Mouse (Mus musculus) midbrain, postnatal 0 days (tissue): ENCODE data around the gene Chrnb1. TPM values are rescaled to one million over a fixed set of nuclear protein-coding genes. Genes with fewer than 3 reads are reported as not detected.

Experiments used
- ATAC-seq: fragments of 200-750 bp; cut with Nextera tagmentation; 2 replicates; pipeline ENCODE4 v1.8.0; 2017; ENCODE audit warnings: moderate number of reproducible peaks, mild to moderate bottlenecking, moderate TSS enrichment, moderate library complexity; ENCODE audit not compliant: low FRiP score
- DNase-seq: peaks from one replicate; pipeline ENCODE4 v3.0.0-alpha.2; 2015; ENCODE audit warnings: low spot score
- H3K27ac ChIP-seq: fragments of 300-500 bp; sonication (generic); 2 replicates; pipeline ENCODE4 v1.5.1; 2014; ENCODE audit warnings: low read depth, mild to moderate bottlenecking, low read length, mixed read lengths
- H3K27me3 ChIP-seq: fragments of 300-500 bp; sonication (generic); 2 replicates; pipeline ENCODE4 v1.6.1; 2014; ENCODE audit warnings: low read length, control low read depth, mixed read lengths; ENCODE audit not compliant: insufficient read depth
- H3K36me3 ChIP-seq: fragments of 300-500 bp; sonication (generic); 2 replicates; pipeline ENCODE4 v1.6.1; 2014; ENCODE audit warnings: low read length, control low read depth, mixed read lengths; ENCODE audit not compliant: insufficient read depth
- H3K4me1 ChIP-seq: fragments of 300-500 bp; sonication (generic); 2 replicates; pipeline ENCODE4 v1.6.1; 2014; ENCODE audit warnings: mild to moderate bottlenecking, control low read depth, antibody characterized with exemption, low read length, mixed read lengths; ENCODE audit not compliant: insufficient read depth
- H3K4me2 ChIP-seq: fragments of 300-500 bp; sonication (generic); 2 replicates; pipeline ENCODE4 v1.6.1; 2014; ENCODE audit warnings: low read depth, mild to moderate bottlenecking, low read length, mixed read lengths; ENCODE audit not compliant: poor library complexity, severe bottlenecking
- H3K4me3 ChIP-seq: fragments of 300-500 bp; sonication (generic); 2 replicates; pipeline ENCODE4 v1.5.1; 2014; ENCODE audit warnings: low read depth, mild to moderate bottlenecking, low read length, moderate library complexity
- H3K9ac ChIP-seq: fragments of 300-500 bp; sonication (generic); replicated peaks from 2 replicates; pipeline ENCODE4 v1.6.1; 2014; ENCODE audit warnings: mild to moderate bottlenecking, low read length, moderate library complexity, mixed read lengths; ENCODE audit not compliant: poor library complexity, severe bottlenecking
- H3K9me3 ChIP-seq: fragments of 300-500 bp; sonication (generic); 2 replicates; pipeline ENCODE4 v1.6.1; 2016; ENCODE audit warnings: low read length, control low read depth
- CTCF ChIP-seq: IDR thresholded peaks from 2 replicates; pipeline ENCODE4 v1.5.1; 2016; ENCODE audit warnings: antibody characterized with exemption, mild to moderate bottlenecking
- WGBS: fragments of 180-500 bp; shearing (Covaris S2); extraction: QIAGEN DNeasy Blood & Tissue Kit; methylation state at CpG from one replicate; pipeline ENCODE4 v1.1.7; 2014; 5-methylcytosine and 5-hydroxymethylcytosine counted together
- polyA plus RNA-seq: library from polyadenylated mRNA; unstranded; fragments of >200 nt; fragmentation: Nextera tagmentation; extraction: Ambion mirVana; gene quantifications from 2 replicates; pipeline ENCODE4 v1.2.1, GENCODE M21; 2015
- total RNA-seq: library from RNA; depleted of rRNA; stranded (reverse); fragments of >200 nt; gene quantifications from 2 replicates; pipeline ENCODE4 v1.2.3, GENCODE M21; 2014

Gene Chrnb1
- total and polyA plus RNA-seq, 2 experiments from 2014 or later: 1.1 to 1.5 TPM

DNA sequence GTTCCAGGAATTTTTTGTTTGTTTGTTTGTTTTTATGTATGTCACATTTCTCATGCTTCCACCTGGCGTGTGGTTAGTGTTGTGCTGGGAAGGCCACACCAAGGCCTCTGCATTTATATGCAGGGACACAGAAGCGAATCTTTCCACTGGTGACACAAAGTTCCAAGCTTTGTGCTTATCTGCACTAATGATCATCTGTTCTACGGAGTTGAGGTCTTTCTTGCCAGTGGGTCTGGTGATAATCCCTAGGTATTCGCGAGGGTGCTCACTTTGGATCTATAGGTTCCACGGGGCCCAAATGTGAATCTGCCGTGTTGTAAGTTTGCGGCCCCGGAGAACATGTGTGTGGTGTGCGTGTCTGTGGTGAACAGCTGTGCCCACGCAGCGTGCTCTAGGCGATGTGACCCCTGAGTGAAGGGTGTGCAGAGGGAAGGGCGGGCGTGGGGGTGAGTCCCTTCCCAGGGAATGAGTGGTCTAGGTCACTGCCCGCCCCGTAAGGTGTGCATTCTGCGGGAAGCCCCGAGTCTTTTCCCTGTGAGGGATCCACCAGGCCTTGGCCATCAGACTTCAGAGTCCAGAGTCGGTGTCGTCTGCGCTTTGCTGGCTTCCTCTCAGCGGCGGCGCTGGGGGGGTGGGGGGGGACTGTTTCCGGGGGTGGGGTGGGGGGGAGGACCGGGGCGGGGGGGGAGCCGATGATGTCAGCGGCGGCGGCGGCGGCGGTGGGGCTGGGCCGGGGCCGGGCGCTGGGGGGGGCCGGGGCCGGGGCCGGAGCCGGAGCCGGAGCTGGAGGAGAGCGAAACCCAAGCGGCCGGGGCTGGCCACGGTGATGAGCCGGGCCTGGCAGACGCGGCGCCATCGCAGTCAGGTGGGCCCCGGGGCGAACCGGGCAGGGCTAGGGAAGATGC is 30.3 kb downstream of the Chrnb1 start, which contains the start of gene Zbtb4:
Zbtb4 (plus strand) TSS at position 692 of the 905 bp plus-strand sequence.
- peak within 1 kb of the TSS; percentile 71 for H3K4me2 ChIP-seq
- ATAC-seq (peak; percentile 64), DNase-seq (peak; percentile 35)
- WGBS: 18% methylated on average over 34 of the region's 55 CpGs
- peak within 1 kb of the TSS; percentile 90 for H3K27ac ChIP-seq
- H3K27me3 ChIP-seq: no peaks in the 10 kb centered on the region
- H3K9ac ChIP-seq: peak within 1 kb of the TSS; percentile 100
- peaks cover 13% of the 10 kb centered on the region for H3K4me1 ChIP-seq
- peak within 1 kb of the TSS; percentile 90 for H3K4me3 ChIP-seq
- TF ChIP-seq CTCF: no peak
- no peaks in the 10 kb centered on the region for H3K36me3 ChIP-seq
- H3K9me3 ChIP-seq: no peaks in the 10 kb centered on the region

DNA sequence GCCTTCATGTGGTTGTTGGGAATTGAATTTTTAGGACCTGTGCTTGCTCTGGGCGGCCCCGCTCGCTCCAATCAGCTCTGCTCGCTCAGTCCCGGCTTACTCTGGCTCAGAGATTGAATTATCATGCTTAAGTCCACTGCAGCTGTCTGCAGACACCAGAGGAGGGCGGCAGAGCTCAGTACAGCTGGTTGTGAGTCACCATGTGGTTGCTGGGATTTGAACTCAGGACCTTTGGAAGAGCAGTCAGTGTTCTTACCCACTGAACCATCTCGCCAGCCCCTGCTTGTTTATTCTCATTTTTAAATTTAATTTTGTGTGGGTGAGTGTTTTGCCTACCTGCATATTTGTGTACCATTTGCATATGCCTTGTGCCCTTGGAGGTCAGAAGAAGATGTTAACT is 32.2 kb downstream of the Chrnb1 start:
- Histone ChIP-seq H3K9ac (no peak overlapping the region), H3K4me1 (peaks cover 20% of the 10 kb centered on the region), H3K27me3 (no peaks in the 10 kb centered on the region), H3K9me3 (no peaks in the 10 kb centered on the region), H3K36me3 (no peaks in the 10 kb centered on the region), H3K4me3 (no peak overlapping the region), H3K27ac (no peak overlapping the region), H3K4me2 (no peak overlapping the region)
- 72% methylated on average over 7 of the region's 7 CpGs for WGBS
- ATAC-seq: no peak
- no peak for DNase-seq
- peak; percentile 36 for TF ChIP-seq CTCF

DNA sequence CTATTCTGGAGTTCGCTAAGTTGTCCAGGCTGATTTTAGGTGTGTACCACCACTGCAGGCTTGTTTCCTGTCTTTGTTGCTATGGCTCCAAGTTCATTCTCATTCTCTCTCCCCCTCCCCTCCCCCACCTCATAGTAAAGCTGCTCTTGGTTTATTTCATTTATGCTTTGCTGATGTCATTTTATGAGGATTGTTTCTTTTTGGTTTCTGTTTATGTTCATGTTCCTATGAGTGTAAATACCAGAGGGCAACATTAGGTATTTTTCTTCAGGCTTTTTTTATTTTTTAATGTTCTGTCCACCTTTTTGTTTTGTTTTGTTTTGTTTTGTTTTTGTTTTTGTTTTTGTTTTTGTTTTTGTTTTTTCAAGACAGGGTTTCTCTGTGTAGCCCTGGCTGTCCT is 33.9 kb downstream of the Chrnb1 start, which contains the start of gene Slc35g3:
Slc35g3 (minus strand) TSS at position 101 of the 400 bp plus-strand sequence.
- WGBS: 63% methylated on average over 1 of the region's 1 CpGs
- DNase-seq: no peak
- Histone ChIP-seq H3K27ac (peak within 1 kb of the TSS; percentile 99; the same call in 1 of the 2 replicates), H3K9ac (no peak within 1 kb of the TSS), H3K36me3 (no peaks in the 10 kb centered on the region), H3K4me3 (no peak within 1 kb of the TSS), H3K27me3 (no peaks in the 10 kb centered on the region), H3K4me2 (no peak within 1 kb of the TSS), H3K4me1 (peaks cover 19% of the 10 kb centered on the region; the same call in 1 of the 2 replicates), H3K9me3 (no peaks in the 10 kb centered on the region)
- no peak for TF ChIP-seq CTCF
- no peak for ATAC-seq

DNA sequence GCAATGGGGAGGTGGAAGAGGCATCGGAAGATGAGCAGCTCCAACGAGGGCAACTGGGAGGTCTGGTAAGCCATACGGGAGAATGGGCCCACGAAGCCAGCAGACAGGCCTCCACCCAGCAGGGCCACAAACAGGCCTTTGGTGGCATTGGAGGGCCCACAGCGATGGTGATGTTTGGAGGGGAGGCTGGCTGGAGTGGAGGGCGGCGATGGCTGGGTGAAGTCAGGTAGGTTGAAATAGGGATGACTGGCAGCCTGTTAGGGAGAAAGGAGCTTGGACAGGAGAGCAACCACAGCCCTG is 34.9 kb downstream of the Chrnb1 start:
- peaks cover 16% of the 10 kb centered on the region; the same call in 1 of the 2 replicates for H3K4me1 ChIP-seq
- DNase-seq (no peak), ATAC-seq (no peak)
- peak overlapping the region; percentile 99; the same call in 1 of the 2 replicates for H3K27ac ChIP-seq
- H3K36me3 ChIP-seq: no peaks in the 10 kb centered on the region
- no peak overlapping the region for H3K9ac ChIP-seq
- no peaks in the 10 kb centered on the region for H3K27me3 ChIP-seq
- H3K9me3 ChIP-seq: no peaks in the 10 kb centered on the region
- H3K4me3 ChIP-seq: no peak overlapping the region
- WGBS: 87% methylated on average over 7 of the region's 7 CpGs
- H3K4me2 ChIP-seq: no peak overlapping the region
- no peak for TF ChIP-seq CTCF

DNA sequence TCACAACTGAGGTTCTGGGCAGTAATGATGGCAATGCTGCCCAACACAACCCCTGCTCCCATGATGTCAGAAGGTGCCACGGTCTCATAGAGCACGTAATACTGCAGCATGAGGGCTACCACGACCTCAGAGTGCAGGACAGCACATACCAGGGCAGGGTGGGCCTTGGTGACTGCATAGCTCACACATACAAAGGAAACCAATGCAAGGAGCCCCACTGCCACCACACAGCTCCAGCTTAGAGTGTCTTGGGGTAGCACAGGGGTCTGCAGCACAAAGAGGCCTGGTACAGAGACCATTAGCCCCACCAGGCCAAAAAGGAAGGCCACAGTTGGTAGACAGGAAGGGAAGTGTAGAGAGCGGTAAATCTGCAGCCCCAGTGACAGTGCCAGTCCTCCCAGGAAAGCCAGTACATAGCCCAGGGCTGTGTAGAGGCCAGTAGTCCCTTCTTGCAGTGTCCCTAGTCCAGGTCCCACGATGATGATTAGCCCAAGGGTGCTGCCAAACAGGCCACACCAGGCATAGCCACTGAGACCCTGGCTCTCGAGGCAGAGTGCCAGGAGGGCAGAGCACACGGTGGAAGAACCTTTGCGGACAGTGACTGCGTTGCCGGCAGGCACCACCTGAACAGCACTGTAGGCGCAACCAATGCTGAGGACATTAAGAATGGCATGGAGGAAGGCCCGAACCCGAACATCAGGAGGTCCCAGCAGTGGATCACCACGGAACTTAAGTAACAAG is 35.4 kb downstream of the Chrnb1 start:
- no peak for DNase-seq
- TF ChIP-seq CTCF: no peak
- Histone ChIP-seq H3K36me3 (no peaks in the 10 kb centered on the region), H3K4me3 (no peak overlapping the region; the same call in 1 of the 2 replicates), H3K9ac (peak overlapping the region; percentile 87), H3K9me3 (no peaks in the 10 kb centered on the region), H3K27ac (peak overlapping the region; percentile 99), H3K27me3 (no peaks in the 10 kb centered on the region), H3K4me1 (peaks cover 20% of the 10 kb centered on the region; the same call in 1 of the 2 replicates), H3K4me2 (peak overlapping the region; percentile 76)
- WGBS: 77% methylated on average over 14 of the region's 14 CpGs
- ATAC-seq: no peak
